Mouse (Mus musculus) thymus, postnatal 0 days (tissue): ENCODE measurements around the gene Dock7. TPM values are rescaled to one million over a fixed set of nuclear protein-coding genes. Genes with fewer than 3 reads are reported as not detected.
"Not testable (repeated sequence)": the region's sequence is repeated elsewhere in the genome, so short reads cannot be mapped to it uniquely, and the experiment has no call there.

Experiments used
- DNase-seq: peaks from one replicate; pipeline ENCODE4 v3.0.0-alpha.2; 2015; ENCODE audit warnings: low spot score
- polyA plus RNA-seq: library from polyadenylated mRNA; unstranded; fragments of >200 nt; fragmentation: Nextera tagmentation; extraction: Ambion mirVana; gene quantifications from 2 replicates; pipeline ENCODE4 v1.2.1, GENCODE M21; 2015

Dock7 gene
- polyA plus RNA-seq, 1 experiment from 2014 or later, result 6.0 TPM

DNA sequence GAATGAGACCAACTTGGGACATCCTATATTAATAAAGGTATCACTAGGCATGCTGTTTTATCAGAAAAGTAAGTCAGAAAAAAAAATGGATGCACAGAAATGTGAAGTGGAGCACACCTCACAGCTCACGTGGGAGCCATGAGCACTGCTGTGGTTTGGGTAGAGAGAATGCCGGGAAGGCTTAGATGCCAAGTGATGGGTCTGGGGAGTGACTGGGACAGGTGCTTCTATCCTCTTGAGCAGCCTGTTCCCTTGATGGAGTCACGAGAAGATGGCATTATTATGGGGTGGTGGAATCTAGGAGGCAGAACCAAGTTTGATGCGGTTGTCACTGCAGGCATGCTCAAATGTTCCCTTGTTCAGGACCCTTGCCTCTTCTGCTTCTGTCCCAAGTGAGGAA, 109.7 kb downstream of the Dock7 start:
- no peak for DNase-seq

DNA sequence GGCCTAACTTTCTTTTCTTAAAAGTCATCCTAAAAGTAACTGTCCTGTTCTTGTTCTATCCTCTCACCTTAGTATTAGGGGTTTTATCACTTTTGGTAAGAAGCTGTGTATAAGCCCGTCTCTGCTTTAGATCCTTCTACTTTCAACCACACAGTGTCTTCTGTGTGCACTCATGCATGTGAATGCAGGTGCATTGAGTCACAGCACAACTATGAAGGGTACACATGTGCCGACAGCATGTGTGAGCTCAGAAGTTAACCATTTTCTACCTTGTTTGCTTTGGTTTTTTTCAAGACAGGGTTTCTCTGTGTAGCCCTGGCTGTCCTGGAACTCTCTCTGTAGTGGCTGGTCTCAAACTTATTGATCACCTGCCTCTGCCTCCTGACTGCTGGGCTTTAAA, 114.4 kb downstream of the Dock7 start:
- DNase-seq, result no peak

DNA sequence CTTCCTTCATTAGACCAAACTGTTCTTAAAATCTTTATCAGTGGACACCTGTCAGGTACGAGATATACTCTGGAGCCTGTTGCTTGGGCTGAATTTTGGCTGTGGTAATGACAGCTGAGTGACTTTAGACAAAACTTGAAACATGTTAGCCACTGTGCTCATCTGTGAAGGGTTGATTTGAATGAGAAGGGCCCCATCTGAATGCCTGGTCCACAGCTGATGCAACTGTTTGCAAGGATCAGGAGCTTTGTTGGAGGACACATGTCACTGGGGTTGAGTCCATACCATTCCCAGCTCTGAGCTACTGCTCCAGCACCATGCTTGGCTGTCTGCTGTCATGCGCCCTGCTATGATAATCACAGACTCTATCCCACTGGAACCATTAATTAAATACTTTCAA, 115.1 kb downstream of the Dock7 start:
- DNase-seq, result no peak

DNA sequence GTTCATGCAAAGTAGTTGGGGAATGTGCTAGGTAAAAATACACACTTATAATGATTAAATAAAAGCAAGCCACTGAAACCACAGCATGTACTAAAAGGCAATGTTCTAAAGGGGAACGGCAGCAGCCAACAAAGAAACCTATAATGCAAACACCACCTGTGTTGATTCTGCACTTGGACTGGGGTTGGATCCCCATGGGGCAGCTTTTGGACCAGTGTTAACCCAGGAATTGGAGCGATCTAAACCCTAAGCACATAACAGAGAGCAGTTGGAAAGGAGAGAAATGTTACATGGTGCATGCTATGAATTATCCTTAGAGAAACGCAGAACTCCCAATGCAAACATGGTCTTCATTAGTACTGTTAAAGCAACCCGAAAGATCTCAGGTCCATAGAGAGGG, 127.2 kb downstream of the Dock7 start:
- DNase-seq, result no peak

DNA sequence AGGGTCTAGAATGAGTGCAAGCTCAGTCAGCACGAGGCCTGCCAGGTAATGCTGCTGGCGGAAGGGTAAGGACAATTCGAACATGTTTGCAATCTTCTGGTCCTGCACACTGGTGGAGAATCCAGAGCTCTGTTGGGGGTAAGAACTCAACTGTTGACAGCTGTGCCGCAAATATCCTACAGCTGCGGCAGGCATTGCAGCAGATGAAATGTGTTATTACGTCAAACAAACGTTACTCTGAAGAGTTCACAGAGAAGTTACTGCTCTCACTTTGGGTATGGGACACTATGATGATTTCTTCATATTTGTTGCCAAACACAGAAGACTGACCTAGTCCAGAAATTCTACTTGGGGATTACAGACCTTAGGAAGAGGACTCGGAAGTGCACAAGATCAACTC, 136.0 kb downstream of the Dock7 start:
- no peak for DNase-seq

DNA sequence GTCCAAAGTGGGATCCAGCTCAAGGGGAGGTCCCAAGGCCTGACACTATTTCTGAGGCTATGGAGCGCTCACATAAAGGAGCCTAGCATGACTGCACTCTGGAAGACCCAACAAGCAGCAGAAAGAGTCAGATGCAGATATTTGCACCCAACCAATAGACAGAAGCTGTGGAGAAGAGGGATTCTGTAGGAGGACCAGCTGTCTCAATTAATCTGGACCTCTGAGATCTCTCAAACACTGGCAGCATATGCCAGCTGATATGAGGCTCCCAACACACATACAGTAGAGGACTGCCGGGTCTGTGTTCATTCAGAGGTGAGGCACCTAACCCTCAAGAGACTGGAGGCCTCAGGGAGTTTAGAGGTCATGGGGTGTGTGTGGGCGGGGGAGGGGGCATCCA, 140.7 kb downstream of the Dock7 start:
- DNase-seq, result not testable (repeated sequence)

DNA sequence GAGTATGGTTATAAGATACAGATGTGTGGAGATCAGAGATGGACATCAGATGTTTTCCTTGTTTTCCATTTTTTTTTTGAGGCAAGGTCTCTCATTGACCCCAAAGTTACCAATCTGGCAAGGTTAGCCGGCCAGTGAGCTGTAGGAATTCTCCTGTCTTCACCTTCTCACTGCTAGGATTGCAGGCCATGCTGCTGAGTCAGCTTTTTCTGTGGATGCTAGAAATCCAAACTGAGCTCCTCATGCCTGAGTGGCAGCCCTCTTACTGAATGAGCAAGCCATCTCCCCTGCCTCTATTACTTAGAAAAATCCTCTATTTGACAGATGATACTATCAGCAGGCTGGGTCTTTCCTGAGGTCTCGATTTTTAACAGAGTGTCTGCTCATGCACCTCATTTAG, 142.0 kb downstream of the Dock7 start:
- DNase-seq, result no peak

DNA sequence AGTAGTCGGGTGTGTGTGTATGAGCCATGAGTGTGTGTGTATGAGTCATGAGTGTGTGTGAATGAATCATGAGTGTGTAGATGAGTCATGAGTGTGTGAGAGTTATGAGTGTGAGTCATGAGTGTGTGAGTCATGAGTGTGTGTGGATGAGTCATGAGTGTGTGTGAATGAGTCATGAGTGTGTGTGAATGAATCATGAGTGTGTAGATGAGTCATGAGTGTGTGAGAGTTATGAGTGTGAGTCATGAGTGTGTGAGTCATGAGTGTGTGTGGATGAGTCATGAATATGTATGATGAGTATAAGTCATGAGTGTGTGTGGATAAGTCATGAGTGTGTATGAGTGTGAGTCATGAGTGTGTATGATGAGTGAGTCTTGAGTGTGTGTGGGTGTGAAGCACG, 142.4 kb downstream of the Dock7 start:
- DNase-seq, result not testable (repeated sequence)

DNA sequence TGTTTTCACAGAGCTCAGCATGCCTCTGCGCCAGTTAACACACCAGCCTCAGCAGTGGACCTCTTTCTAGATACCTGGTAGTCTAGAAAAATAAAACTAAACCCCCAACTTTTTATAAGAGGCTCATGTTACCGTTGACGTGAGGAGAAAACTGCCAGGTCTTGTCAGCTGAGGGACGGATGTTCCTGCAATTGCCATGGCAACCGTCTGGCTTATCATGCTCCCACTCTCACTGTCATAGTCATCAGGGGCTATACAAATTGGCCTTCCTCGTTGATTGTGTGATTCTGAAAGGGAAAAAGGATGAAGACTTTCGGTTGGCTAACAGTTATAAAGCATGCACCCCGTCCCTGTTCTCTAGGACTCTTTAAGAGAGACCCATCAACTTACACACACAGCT, 145.0 kb downstream of the Dock7 start:
- DNase-seq, result no peak

DNA sequence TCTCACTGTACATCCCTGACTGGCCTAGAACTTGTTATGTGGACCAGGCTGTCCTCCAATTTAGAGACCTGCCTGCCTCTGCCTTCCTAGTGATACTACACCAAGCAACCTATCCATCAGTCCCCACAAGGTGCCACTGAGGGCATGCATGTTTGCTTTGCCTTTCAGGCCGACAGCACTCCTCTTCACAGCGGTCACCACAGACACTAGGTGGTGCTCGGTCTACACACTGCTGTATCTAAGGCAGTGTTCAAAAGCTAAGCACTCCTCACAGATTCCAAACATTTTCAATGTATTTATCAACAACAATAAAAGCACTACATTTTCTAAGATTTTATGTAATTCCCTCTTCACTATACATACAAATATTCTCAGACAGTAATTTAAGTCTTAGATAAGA, 150.8 kb downstream of the Dock7 start:
- DNase-seq, result no peak

DNA sequence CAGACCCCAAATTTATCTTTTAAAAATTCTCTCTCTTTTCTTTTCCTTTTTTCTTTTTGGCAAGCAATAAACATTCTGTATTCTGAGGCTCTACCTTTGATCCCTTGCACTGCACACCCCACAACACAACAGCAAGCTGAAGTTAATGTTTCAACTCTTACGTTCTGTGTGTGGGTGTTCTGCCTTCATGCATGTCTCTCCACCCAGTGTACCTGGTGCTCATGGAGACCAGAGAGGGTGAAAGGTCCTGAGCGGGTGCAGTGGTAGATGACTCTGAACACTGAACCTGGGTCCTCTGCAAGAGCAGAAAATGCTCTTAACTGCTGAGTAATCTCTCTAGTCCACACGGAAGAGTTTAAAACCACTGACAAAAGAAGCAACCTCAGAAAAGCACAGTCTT, 160.5 kb downstream of the Dock7 start:
- DNase-seq, result no peak

DNA sequence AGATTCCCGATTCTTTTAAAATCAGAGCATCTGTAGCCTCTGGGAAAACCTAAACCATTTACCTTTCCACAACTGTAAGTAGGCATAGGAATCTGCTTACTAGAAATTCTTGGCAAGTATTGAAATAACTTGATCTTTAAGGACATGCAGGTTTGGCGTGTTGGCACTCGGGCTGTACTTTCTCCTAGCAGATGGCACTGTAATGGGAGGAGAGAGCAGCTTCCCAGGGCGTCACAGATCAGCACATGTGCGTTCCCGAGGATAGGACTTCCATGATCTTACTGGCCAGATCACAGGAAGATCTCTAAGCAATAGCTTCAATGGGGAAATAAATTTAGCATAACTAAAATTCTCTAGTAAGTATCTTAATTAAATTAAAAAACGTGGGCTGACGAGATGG, 164.7 kb downstream of the Dock7 start:
- DNase-seq, result no peak

DNA sequence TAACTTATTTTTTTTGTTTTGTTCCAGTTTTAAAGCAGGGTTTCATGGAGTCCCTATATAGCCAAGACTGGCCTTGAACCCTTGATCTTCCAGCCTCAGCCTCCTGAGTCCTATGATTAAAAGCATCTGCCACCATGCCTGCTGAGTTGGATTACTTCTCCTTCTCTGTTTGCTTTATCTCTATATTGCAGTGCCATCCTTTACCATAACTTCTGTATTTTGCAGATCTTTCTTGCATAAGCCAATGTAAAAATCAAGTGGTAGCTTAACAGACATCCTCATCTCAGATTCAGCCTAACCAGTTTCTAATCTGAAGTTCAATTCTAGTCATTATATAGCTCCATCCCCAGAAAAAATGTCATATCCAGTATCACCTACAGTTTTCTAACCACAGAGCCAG, 170.2 kb downstream of the Dock7 start:
- no peak for DNase-seq

DNA sequence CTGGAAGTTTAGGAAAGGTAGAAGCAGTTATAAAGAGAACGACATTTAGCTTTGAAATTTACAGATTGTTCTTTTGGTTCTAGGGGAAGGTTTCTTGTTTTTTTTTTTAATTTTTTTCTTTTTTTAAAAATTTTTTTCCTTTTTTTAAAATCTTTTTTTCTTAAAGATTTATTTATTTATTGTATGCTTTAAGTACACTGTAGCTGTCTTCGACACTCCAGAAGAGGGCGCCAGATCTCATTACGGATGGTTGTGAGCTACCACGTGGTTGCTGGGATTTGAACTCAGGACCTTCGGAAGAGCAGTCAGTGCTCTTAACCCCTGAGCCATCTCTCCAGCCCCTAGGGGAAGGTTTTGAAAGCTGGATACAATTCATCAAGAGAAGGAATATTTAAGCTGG, 182.5 kb downstream of the Dock7 start:
- DNase-seq, result not testable (repeated sequence)

DNA sequence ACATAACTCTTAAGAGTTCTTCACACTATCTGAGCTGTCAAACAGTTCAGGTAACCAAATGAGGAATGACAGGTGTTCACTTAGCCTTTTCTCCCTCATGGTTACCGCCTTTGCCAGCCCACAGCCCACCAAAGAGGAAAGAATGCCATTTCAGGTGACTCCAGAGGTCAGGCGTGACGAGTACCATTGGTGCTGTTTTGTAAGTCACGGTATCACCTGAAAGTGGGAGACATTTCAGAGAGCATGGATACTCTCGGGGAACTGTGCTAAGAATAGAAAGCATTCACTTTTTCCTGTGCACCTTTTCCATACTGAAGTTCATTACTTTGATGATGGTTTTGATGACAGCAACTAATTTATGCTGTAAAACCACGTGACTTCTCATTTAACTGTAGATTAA, 184.7 kb downstream of the Dock7 start:
- DNase-seq, result no peak

DNA sequence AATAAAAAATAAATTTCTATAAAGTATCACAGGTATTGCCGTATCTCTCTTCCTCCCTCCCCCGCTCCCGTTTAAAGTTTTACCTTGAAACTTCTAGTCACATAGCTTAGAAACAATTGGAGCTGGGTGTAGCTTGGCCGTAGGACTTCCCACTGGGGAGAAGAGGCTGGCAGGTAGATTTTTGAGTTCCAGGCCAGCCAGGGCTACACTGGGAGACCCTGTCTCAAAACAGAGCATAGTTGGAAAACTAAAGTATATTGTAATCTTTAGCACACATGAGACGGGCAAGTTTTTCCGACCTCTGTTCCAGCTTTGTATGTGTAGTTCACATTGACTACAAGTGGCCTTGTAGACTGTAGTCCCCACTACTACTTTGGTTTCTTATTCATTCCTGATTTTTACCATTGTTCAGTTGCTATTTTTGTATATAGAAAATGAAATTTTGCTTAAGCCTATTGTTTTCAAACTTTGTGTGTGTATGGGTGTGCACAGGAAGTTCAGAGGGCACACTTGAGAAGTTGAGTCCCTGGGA, 195.4 kb downstream of the Dock7 start:
- no peak for DNase-seq

DNA sequence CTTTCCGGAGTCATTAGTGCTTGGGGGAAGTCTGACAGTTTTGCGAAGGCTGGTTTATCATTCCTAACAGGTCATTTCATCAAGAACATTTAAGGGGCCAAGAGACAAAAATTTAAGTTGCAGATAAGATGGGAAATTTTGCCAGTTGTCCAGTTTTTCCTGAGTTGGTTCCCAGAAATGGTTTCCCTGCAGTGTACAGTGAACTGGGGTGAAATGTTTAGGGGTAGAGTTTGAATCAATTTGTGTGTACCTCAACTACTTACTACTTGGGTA, 195.9 kb downstream of the Dock7 start:
- peak; percentile 13 for DNase-seq

DNA sequence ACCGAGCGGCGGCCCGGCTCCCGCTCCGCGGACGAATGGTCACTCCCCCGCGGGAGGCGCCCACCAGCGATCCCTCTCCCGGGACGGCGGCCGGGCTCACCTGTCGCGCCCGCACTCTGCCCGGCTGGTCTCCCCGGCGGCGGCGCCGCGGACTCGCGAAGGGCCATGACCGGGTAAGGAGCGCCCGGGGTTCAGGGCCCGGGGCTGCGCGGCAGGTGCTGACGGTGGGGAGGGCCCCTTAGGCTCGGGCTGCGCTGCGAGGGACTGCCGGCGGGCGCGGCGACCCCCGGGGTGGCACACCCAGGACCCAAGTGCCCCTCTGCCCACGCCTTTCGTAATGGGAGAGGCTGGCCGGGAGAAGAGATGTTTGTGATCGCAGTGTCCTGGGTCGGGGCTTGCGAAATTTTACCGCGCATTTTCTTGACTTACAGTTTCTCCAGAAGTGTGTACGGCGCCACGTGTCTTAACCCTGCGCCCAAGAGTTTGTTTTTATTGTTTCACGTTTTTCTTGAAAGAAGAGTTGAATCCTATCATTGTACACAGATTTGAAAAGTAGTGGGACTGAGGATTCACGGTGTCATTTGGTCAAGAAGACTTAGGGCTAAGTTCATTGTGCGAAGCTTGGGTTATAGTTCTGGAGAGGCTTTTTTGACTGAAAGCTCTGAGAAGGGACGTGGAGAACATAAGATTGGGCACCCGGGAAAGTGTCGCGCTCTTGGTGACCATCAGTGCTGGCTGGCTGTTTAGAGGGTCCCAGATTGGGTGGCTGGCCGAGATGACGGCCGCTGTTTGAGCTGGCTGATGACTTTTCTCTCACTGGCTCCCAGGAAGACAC, 196.4 kb downstream of the Dock7 start:
- peak; percentile 22 for DNase-seq

DNA sequence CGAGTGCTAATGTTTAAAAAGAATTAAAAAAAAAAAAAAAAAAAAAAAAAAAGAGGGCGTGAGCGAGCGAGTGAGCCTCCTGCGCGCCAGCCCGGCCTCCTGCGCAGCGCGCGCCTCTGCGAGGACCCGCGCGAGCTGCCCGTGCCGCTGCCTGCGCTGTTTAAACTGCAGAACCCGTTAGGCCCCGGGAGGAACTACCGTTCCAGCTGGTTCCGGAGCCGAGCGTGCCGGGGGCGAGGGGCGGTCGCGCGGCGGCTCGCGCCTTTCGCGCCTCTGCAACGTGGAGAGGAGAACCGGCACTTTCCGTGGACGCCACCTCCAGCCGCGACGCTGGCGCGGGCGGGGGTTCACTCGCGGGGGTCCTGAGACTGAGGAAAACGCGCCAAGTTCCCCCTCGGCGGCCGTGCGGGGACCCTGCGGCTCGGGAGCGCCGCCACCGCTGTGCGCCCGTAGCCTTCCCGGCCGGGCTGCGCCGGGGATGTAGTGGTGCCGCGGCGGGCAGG, 197.1 kb downstream of the Dock7 start, which contains the start of gene Usp1:
TSS of gene Usp1 (plus strand) at position 243 of the 503 bp plus-strand sequence.
- DNase-seq, result peak; percentile 83

DNA sequence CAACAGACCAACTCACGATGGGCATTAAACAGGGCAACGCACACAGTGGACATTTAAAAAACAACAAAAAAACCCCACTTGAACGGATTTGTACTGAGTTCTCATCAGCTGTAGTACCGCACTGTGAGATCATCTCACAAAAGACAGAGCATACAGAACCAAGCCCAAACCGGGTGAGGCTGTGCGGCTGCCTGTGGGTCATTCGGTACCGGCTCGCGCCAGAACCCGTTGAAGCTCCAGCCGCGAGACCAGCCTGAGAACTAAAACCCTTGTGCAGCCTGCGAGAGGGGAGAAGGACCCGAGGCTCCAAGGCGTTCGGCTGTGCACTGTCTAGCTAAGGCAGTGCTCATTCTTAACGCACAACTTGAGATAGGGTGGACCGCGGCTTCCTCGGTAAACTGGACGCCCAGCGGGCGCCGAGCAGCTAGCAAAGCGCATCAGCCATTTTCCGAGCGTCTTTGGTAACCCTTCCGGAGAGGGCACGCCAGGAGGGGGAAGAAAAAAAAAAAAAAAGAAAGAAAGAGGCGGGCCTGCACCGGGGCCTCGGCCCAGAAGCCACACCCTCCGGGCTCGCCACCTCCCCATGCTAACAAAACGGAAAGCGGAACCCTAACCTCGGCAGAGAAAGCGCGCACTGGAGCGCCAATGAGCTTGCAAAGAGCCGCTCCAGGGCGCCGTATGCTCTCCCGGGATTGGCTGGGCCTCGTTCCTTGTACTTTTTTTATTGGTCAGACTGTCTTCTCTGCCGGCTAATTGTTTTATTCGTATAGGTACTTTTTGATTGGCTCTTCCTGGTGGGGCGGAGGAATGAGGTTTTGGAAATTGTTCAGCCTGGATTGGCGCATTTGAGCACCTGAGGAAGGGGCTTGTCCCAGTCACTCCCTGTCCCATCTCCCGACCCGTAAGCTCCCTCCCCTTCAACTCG, 197.8 kb downstream of the Dock7 start:
- peak; percentile 99 for DNase-seq

DNA sequence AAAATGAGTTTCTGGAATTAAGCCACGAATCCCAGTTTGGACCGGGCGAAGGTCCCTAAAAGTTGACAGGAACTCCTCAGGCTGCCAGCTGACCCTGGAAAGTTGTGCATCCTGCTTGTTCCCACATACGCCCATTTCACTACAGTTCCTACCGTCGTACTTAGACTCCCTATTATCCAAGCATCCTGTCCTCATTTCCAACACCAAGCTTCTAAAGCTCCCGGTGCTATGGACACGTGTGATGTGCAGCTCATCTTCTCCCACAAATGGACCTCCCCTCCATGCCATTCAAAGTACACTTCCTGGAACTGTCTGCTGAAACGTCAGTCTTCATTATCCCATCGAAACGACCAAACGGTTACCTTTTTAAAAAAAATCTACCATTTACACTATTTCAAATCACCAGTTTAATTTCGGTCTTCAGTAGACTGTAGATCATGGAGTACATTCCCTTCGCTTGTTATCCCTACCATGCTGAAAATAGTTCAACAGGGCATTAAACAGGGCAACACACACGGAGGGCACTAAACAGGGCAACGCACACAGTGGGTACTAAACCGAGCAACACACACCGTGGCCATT, 198.6 kb downstream of the Dock7 start:
- DNase-seq, result peak; percentile 23

DNA sequence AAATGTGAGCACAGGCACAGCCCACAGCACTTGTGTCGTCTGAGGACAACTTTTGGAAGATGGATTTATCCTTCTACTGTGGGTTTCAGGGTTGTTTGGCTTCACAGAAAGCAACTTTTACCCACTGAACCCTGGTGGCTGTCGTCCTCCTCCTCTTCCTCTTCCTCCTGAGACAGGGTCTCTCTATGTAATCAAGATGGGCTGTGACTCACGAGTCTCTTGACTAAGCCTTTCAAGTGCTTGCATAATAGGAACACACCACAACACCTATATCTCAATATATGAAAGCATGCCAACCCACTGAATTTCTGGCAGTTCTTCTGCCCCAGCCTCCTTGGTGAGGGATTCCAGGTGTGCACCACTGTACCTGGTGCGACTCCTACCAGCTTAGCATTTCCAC, 199.8 kb downstream of the Dock7 start:
- no peak for DNase-seq
